Mouse (Mus musculus): Measurements from ENCODE around the gene Hmcn2. TPM values are rescaled to one million over a fixed set of nuclear protein-coding genes. Genes with fewer than 3 reads are reported as not detected.

Gene Hmcn2
- not detected in 4 replicates for total RNA-seq (2023)

GRCm38 (mm10) chr2:31314007-31314465 is at the start of gene Hmcn2:
Hmcn2 (plus strand) TSS chr2:31314415.

GRCm38 (mm10) chr2:31469931-31470682 is 155.9 kb downstream of the Hmcn2 start, which contains the start of gene Ass1:
Ass1 (plus strand) TSS chr2:31470207.

Other genes with a start within 250 kb of the Hmcn2 start
- gene Fnbp1, start 172.4 kb upstream of the Hmcn2 start, total RNA-seq (2023), result 213 to 228 TPM (median 222 TPM) in 4 replicates
- gene Gpr107, start 162.1 kb upstream of the Hmcn2 start, total RNA-seq (2023), result 76.7 to 94.5 TPM (median 86.0 TPM) in 4 replicates
- 0.12 to 0.21 TPM (median 0.13 TPM) in 3 of 4 replicates, not detected in the other for gene Ncs1, start 68.6 kb upstream of the Hmcn2 start, total RNA-seq (2023)
- 17.9 to 29.0 TPM (median 19.9 TPM) in 4 replicates for gene Ass1, start 155.8 kb downstream of the Hmcn2 start, total RNA-seq (2023)